ENCODE assay signal across 8 mouse cellular contexts in the genomic region with DNA sequence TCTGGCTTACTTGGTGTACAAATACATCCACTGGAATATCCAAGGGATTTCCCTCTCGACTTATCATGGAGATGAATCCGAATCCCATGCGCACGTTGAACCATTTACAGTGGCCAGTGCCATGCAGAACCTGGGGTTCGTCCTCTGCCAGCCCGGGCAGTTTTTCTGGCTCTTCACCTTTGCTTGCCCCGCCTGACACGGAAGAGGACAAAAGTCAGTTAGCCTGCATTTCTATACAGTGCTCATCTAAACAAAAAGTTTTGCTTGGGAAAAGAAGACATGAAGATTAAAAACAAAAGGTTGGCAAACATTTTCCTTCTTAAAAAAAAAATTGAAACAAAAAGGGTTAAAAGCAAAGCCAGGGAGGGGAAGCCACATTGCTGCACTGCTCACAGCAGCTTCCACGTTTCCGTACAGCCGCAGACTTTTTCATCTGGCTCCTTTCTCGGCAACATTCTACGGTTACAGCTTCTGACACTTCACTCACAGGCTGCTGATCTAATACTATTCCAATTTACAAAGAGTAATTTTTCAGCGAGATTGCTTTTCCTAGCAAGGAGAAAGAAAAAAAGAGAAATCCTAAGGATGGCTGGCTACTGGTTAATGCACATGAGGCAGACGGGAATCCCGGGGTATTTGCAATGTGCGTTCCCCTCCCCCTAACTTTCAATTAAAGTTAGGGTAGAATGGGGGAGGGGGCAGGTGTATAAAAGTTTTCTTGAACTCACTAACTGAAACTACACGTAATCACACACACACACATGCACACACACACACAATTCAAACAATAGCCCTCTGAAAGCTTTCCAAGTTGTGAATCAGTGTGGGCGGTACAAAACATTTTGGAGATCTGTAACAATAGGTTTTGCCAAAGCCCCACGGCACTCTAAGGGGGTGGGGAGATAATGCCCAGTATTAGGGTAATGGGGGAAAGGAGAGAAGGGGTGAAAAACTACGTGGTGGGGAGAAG. TPM values are rescaled to one million over a fixed set of nuclear protein-coding genes. Genes with fewer than 3 reads are reported as not detected.
DNase-seq lines count a peak whose midpoint lies in the region; ATAC-seq and TF ChIP-seq lines count a peak whose summit lies in the region.

No protein-coding gene starts in this region.

- peak overlapping the region; percentile 65 for H3K4me3 ChIP-seq in heart, postnatal 0 days (ENCODE audit: low read depth, low read length)
- peak overlapping the region; percentile 64 for H3K4me3 ChIP-seq in liver, embryonic 16.5 days (ENCODE audit: low read depth, low read length)

- H3K4me2 ChIP-seq in heart, postnatal 0 days (ENCODE audit: low read depth, low read length): peak overlapping the region; percentile 80
- peak overlapping the region; percentile 71 for H3K4me2 ChIP-seq in liver, embryonic 16.5 days (ENCODE audit: low read depth, low read length)

- TF ChIP-seq CTCF in heart, postnatal 0 days (IDR thresholded peaks at IDR 0.05; ENCODE audit: low read depth): no peak

- H3K9ac ChIP-seq in heart, postnatal 0 days (replicated peaks; ENCODE audit: low read depth, low read length): peak overlapping the region; percentile 72
- peak overlapping the region; percentile 44 for H3K9ac ChIP-seq in liver, embryonic 16.5 days (ENCODE audit: low read depth, low read length)

- no peaks in the 10 kb centered on the region for H3K36me3 ChIP-seq in heart, postnatal 0 days (replicated peaks; ENCODE audit: control insufficient read depth, insufficient read depth, low read length)
- no peaks in the 10 kb centered on the region for H3K36me3 ChIP-seq in liver, embryonic 16.5 days (ENCODE audit: control insufficient read depth, insufficient read depth)

- 0% methylated on average over 21 of the region's 21 CpGs for whole genome bisulfite sequencing in heart, postnatal 0 days
- WGBS in liver, embryonic 16.5 days (ENCODE audit: insufficient replicate concordance): under 1% methylated on average over 21 of the region's 21 CpGs

- H3K27me3 ChIP-seq in heart, postnatal 0 days (ENCODE audit: control insufficient read depth, insufficient read depth, low read length): peaks cover 11% of the 10 kb centered on the region
- no peaks in the 10 kb centered on the region for H3K27me3 ChIP-seq in liver, embryonic 16.5 days (ENCODE audit: control insufficient read depth, insufficient read depth, low read depth, low read length)

- peak; percentile 75 for ATAC-seq in heart, postnatal 0 days (ENCODE audit: insufficient read depth, low read depth)
- ATAC-seq in liver, embryonic 16.5 days (ENCODE audit: low read depth): peak; percentile 45; the same call in 1 of the 2 replicates

- H3K9me3 ChIP-seq in heart, postnatal 0 days (replicated peaks; ENCODE audit: control insufficient read depth, low read length): no peaks in the 10 kb centered on the region
- no peaks in the 10 kb centered on the region for H3K9me3 ChIP-seq in liver, embryonic 16.5 days (replicated peaks; ENCODE audit: control insufficient read depth, low read length)

- intact Hi-C loops in gastrocnemius, postnatal 36 days (cut with DNase I): no loop called here
- intact Hi-C loops in left cerebral cortex, postnatal 36 days (cut with DNase I): no loop called here

- TF ChIP-seq EP300 in heart, postnatal 0 days (IDR thresholded peaks at IDR 0.05; ENCODE audit: low read depth): no peak

- peaks cover 8% of the 10 kb centered on the region for H3K4me1 ChIP-seq in heart, postnatal 0 days (ENCODE audit: control insufficient read depth, insufficient read depth)
- H3K4me1 ChIP-seq in liver, embryonic 16.5 days (ENCODE audit: control insufficient read depth, low read depth, low read length): peaks cover 11% of the 10 kb centered on the region

- peak; percentile 87 for DNase-seq in 416B (ENCODE audit: low read depth)
- DNase-seq in ZHBTc4 (ENCODE audit: low read depth, low spot score): peak; percentile 53
- DNase-seq in heart, postnatal 0 days (ENCODE audit: low spot score): peak; percentile 71
- no peak for DNase-seq in testis, postnatal 10 days (ENCODE audit: low spot score)
- DNase-seq in gastrocnemius, postnatal 36 days: no peak
- DNase-seq in left cerebral cortex, postnatal 36 days (ENCODE audit: low spot score in 2 of 2): no peak
- no peak for DNase-seq in adrenal gland, adult 8-10 months

- H3K27ac ChIP-seq in heart, postnatal 0 days (ENCODE audit: low read depth): peak overlapping the region; percentile 70
- H3K27ac ChIP-seq in liver, embryonic 16.5 days (ENCODE audit: low read length): peak overlapping the region; percentile 63

RNA-seq across cellular contexts. Expression of a gene that starts 16.9 kb away (rescaled TPM):
- 0.23 and 0.85 TPM in 2 replicates for total RNA-seq in heart, postnatal 0 days (2014; rRNA removed; ENCODE audit: low replicate concordance)
- polyA plus RNA-seq in heart, postnatal 0 days (2015; fragmentation: Nextera tagmentation; extraction: Ambion mirVana): 1.2 and 1.3 TPM in 2 replicates
- polyA plus RNA-seq in liver, embryonic 16.5 days (2015; fragmentation: Nextera tagmentation; extraction: Ambion mirVana): 4.4 and 4.9 TPM in 2 replicates
- total RNA-seq in gastrocnemius, postnatal 36 days (2021): not detected
- 1 to 10 TPM; 3.5 to 4.8 TPM for total RNA-seq in left cerebral cortex, postnatal 36 days (2021)
- under 1 TPM in 1 of 4 experiments, not detected in 3; 0.06 TPM for total RNA-seq in adrenal gland, adult 8-10 months (2022)

Comparison
In these comparisons a context has a peak if more than half of its experiments do, and no peak if none do; other contexts are left out.
1. DNase-seq: peak in 416B (single experiment), ZHBTc4 (single experiment) and heart, postnatal 0 days (single experiment); none in testis, postnatal 10 days (single experiment), gastrocnemius, postnatal 36 days (0 of 2), left cerebral cortex, postnatal 36 days (0 of 2) and adrenal gland, adult 8-10 months (single experiment).